Mouse (Mus musculus): ENCODE results near the gene Dennd2c. TPM values are rescaled to one million over a fixed set of nuclear protein-coding genes. Genes with fewer than 3 reads are reported as not detected.
"Not testable (repeated sequence)": the region's sequence is repeated elsewhere in the genome, so short reads cannot be mapped to it uniquely, and the experiment has no call there.

Dennd2c gene
- polyA plus RNA-seq, 1 experiment = 0.15 TPM

DNA sequence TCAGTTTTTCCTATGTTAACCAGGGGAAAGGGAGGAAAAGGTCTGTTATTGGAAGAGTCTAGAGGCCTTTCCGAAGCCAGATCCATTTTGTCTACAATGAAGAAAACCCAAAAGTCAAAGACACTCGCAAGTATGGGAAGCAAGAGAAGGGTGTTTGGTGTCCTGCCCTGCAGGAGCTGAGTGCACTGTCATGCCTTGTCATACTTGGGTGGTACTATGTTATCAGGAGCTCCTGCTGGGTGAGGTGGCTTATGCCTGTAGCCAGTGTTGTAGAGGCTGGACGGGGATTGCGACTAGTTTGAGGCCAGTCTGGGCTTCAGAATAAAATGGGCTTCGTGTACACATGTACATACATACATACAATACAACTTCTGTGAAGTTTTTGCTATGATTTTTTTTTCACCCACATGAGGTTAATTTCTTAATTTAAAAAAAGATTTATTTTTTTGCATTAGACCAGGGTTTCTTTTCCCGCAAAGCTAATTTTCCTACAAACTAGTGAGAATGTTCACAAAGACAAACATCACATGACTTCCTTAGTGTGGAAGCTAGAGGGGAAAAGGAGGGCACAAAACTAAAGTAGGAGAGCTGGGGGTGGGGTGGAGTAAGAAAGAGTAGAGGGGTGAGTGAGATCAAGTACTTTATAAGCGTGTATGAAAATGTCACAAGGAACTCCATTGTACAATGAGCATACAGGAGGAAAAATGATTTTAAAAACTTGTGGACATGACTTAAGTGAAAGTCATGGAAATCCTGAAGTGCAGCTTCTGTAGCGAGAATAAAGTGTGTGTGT, 27.2 kb downstream of the Dennd2c start:
- H3K4me1 ChIP-seq (ENCODE audit: control insufficient read depth, insufficient read depth, insufficient read length, low read length) = no peaks in the 10 kb centered on the region
- WGBS = 81% methylated on average over 8 of the region's 8 CpGs
- H3K4me3 ChIP-seq (ENCODE audit: low read depth, low read length) = no peak overlapping the region
- H3K36me3 ChIP-seq (ENCODE audit: control insufficient read depth, insufficient read depth, low read length) = no peaks in the 10 kb centered on the region
- H3K27me3 ChIP-seq (ENCODE audit: control insufficient read depth, insufficient read depth, low read length) = no peaks in the 10 kb centered on the region
- TF ChIP-seq CTCF (IDR thresholded peaks at IDR 0.05; ENCODE audit: extremely low read depth, insufficient read length, insufficient replicate concordance, low read depth, low read length) (no peak), POLR2A (IDR thresholded peaks at IDR 0.05; ENCODE audit: low read depth, low read length) (no peak)
- no peak overlapping the region for H3K27ac ChIP-seq (ENCODE audit: insufficient read depth, low read depth, low read length)

DNA sequence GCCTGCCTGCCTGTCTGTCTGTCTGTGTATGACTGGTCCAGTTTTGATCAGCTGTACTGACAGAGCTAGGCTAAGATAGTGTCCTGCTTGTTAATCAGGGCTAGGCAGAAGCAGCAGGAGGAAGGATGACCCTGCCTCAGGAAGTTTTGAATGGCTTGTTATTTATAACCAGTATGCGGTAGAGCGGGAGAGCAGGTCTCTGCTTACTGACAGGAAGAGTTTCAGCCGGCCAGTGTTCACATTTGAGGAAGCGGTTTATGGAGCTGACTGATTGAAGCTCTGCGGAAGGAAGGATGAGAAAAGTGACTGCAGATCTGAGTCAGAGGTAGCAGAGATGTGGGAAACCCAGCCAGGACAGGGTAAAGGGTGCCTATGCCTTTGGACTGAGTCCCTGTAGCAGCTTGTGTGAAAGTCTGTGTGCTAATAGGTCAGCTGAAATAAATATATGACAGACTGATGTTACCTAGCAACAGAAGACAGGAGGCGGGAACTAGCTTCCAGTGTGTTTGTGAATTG, 27.9 kb downstream of the Dennd2c start:
- no peak for TF ChIP-seq POLR2A (IDR thresholded peaks at IDR 0.05; ENCODE audit: low read depth, low read length)
- no peak for TF ChIP-seq CTCF (IDR thresholded peaks at IDR 0.05; ENCODE audit: extremely low read depth, insufficient read length, insufficient replicate concordance, low read depth, low read length)
- WGBS = 48% methylated on average over 6 of the region's 6 CpGs
- H3K4me3 ChIP-seq (ENCODE audit: low read depth, low read length) = no peak overlapping the region
- no peak overlapping the region for H3K27ac ChIP-seq (ENCODE audit: insufficient read depth, low read depth, low read length)
- no peaks in the 10 kb centered on the region for H3K27me3 ChIP-seq (ENCODE audit: control insufficient read depth, insufficient read depth, low read length)
- H3K4me1 ChIP-seq (ENCODE audit: control insufficient read depth, insufficient read depth, insufficient read length, low read length) = no peaks in the 10 kb centered on the region
- H3K36me3 ChIP-seq (ENCODE audit: control insufficient read depth, insufficient read depth, low read length) = no peaks in the 10 kb centered on the region

DNA sequence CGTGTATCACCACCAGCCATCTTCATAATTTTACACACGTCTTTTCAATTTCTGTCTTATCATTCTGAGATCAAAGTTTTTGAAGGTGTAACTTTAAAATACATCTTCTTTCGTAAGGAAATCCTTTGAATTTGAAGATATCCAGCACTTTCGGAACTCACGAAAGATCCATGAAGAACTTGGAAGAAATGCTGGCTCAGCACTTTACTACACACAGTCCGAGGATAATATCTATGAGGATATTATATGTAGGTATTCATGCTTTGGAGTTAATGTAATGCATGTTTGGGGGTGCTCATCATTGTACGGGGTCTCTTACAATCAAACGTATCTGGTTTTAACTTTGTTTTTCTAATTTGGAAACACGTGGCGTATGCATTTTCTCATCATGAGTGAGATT, 30.7 kb downstream of the Dennd2c start:
- Histone ChIP-seq H3K27me3 (ENCODE audit: control insufficient read depth, insufficient read depth, low read length) (no peaks in the 10 kb centered on the region), H3K4me1 (ENCODE audit: control insufficient read depth, insufficient read depth, insufficient read length, low read length) (no peaks in the 10 kb centered on the region), H3K36me3 (ENCODE audit: control insufficient read depth, insufficient read depth, low read length) (no peaks in the 10 kb centered on the region), H3K4me3 (ENCODE audit: low read depth, low read length) (no peak overlapping the region), H3K27ac (ENCODE audit: insufficient read depth, low read depth, low read length) (no peak overlapping the region)
- 94% methylated on average over 10 of the region's 10 CpGs for WGBS
- TF ChIP-seq POLR2A (IDR thresholded peaks at IDR 0.05; ENCODE audit: low read depth, low read length) (no peak), CTCF (IDR thresholded peaks at IDR 0.05; ENCODE audit: extremely low read depth, insufficient read length, insufficient replicate concordance, low read depth, low read length) (no peak)

DNA sequence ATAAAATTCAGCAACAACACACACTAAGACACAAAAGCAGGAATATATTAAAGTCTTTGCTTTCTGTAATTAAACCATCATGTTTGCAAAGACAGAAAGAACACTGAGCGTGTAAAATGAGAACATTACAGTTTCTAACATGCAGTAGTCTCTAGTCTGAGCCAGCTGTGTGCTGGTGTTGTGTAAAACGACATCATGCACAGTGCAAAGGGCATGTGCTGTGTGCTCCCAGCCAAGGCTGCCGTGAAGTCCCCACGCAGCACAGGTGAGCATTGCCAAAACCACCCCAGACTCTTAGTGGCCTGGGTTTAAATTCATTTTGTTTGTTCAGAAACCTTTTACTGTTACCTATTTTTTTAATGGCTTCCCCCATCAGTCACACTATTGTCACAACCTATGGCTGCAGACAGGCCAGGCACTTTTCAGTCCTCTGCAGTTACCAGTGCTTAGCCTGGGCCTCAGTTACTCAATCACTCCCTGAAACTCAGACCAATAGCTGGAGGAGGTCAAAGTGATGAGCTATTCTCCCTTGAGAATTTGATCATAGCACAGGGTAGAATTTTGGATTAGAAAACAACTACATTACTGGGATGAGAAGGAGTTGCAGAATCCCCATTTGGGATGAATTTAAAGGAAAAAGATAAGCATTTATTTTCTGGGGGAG, 34.1 kb downstream of the Dennd2c start:
- Histone ChIP-seq H3K4me3 (ENCODE audit: low read depth, low read length) (no peak overlapping the region), H3K4me1 (ENCODE audit: control insufficient read depth, insufficient read depth, insufficient read length, low read length) (no peaks in the 10 kb centered on the region), H3K36me3 (ENCODE audit: control insufficient read depth, insufficient read depth, low read length) (no peaks in the 10 kb centered on the region), H3K27me3 (ENCODE audit: control insufficient read depth, insufficient read depth, low read length) (no peaks in the 10 kb centered on the region), H3K27ac (ENCODE audit: insufficient read depth, low read depth, low read length) (no peak overlapping the region)
- TF ChIP-seq CTCF (IDR thresholded peaks at IDR 0.05; ENCODE audit: extremely low read depth, insufficient read length, insufficient replicate concordance, low read depth, low read length) (no peak), POLR2A (IDR thresholded peaks at IDR 0.05; ENCODE audit: low read depth, low read length) (no peak)
- WGBS = 62% methylated on average over 4 of the region's 4 CpGs

DNA sequence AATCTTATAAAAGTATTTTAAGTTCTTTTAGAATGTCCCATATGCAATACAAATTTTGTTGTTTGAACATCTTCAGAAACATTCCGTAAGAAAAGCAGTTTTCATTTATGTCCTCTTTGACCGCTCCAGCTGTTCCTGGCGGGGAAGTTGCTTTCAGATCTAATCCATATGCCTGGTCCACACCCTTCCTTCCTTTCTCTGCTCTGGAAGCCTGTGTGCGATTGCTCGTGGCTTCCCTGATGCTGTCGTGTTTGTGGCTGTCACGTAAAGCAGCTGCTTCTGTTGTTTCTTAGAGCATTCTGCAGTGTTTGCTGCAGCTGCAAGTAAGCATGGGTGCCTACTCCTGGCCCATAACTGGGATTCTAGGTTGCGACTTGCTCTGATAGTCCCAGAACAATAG, 36.6 kb downstream of the Dennd2c start:
- H3K4me1 ChIP-seq (ENCODE audit: control insufficient read depth, insufficient read depth, insufficient read length, low read length) = no peaks in the 10 kb centered on the region
- H3K4me3 ChIP-seq (ENCODE audit: low read depth, low read length) = no peak overlapping the region
- no peaks in the 10 kb centered on the region for H3K27me3 ChIP-seq (ENCODE audit: control insufficient read depth, insufficient read depth, low read length)
- TF ChIP-seq POLR2A (IDR thresholded peaks at IDR 0.05; ENCODE audit: low read depth, low read length) (no peak), CTCF (IDR thresholded peaks at IDR 0.05; ENCODE audit: extremely low read depth, insufficient read length, insufficient replicate concordance, low read depth, low read length) (no peak)
- WGBS = 76% methylated on average over 8 of the region's 8 CpGs
- H3K27ac ChIP-seq (ENCODE audit: insufficient read depth, low read depth, low read length) = no peak overlapping the region
- no peaks in the 10 kb centered on the region for H3K36me3 ChIP-seq (ENCODE audit: control insufficient read depth, insufficient read depth, low read length)

DNA sequence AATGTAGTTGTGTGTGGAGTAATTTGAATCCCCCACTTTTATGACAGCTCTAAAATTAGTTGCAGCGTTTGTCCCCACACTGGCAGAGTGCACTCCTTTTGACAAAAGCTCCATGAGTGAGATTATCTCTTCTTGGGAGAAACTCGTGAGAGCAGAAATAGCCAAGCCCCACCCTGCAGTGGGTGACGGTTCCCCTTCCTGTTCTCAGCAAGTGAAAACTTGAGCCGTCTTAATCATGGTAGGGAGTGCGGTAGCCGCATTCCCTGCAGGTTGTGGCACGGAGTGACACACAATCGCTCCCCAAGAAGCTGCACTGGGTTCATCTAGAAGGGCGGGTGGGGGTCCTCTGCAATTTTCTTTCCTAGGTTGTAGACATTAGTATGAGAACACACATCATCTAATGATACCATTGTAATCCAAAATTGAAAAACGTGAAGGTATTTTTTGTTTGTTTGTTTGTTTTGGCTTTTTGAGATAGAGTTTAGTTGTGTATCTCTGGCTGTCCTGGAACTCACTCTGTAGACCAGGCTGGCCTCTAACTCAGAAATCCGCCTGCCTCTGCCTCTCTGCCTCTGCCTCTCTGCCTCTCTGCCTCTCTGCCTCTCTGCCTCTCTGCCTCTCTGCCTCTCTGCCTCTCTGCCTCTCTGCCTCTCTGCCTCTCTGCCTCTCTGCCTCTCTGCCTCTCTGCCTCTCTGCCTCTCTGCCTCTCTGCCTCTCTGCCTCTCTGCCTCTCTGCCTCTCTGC, 37.9 kb downstream of the Dennd2c start:
- H3K27ac ChIP-seq (ENCODE audit: insufficient read depth, low read depth, low read length); H3K4me1 ChIP-seq (ENCODE audit: control insufficient read depth, insufficient read depth, insufficient read length, low read length); H3K36me3 ChIP-seq (ENCODE audit: control insufficient read depth, insufficient read depth, low read length); H3K4me3 ChIP-seq (ENCODE audit: low read depth, low read length); H3K27me3 ChIP-seq (ENCODE audit: control insufficient read depth, insufficient read depth, low read length): not testable (repeated sequence)
- WGBS = 42% methylated on average over 11 of the region's 11 CpGs

DNA sequence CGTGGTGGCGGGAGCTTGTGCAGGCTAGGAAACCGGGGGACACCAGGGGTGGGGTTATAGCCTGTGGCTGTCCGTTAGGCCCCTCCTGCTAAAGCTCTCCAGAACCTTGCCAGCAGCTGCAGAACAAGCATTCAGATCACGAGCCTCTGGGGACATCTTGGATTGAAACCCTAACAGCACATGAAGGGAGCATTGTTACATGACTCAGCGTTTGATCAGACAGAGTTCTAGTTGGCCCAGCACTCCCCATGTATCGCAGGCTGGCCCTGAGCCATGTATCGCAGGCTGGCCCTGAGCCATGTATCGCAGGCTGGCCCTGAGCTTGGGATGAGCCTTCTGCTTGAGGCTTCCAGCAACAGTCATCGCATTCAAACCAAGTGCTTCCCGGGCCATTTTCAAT, 38.9 kb downstream of the Dennd2c start:
- H3K27ac ChIP-seq (ENCODE audit: insufficient read depth, low read depth, low read length) = no peak overlapping the region
- no peaks in the 10 kb centered on the region for H3K27me3 ChIP-seq (ENCODE audit: control insufficient read depth, insufficient read depth, low read length)
- H3K4me3 ChIP-seq (ENCODE audit: low read depth, low read length) = no peak overlapping the region
- TF ChIP-seq POLR2A (IDR thresholded peaks at IDR 0.05; ENCODE audit: low read depth, low read length) (no peak), CTCF (IDR thresholded peaks at IDR 0.05; ENCODE audit: extremely low read depth, insufficient read length, insufficient replicate concordance, low read depth, low read length) (no peak)
- WGBS = 72% methylated on average over 11 of the region's 11 CpGs
- no peaks in the 10 kb centered on the region for H3K4me1 ChIP-seq (ENCODE audit: control insufficient read depth, insufficient read depth, insufficient read length, low read length)
- no peaks in the 10 kb centered on the region for H3K36me3 ChIP-seq (ENCODE audit: control insufficient read depth, insufficient read depth, low read length)

Measured in small intestine, adult 2 months (tissue).